Mouse (Mus musculus) mouse embryonic stem cell (cell line): Measurements from ENCODE around the gene Gng3.

Source experiments
- in situ Hi-C, 2 experiments: fragments of 300-500 bp; cut with MboI; formaldehyde crosslinking; loops; 1 replicate in 1 of 2; 3 replicates in 1 of 2; pipeline ENCODE4 v1.14.3; 2019 to 2020; ENCODE audit warnings: low sequenced_read_pairs in 2 of 2, low pct_unique_long_range_greater_than_20kb in 1 of 2, mixed read lengths in 1 of 2; ENCODE audit not compliant: unreplicated experiment in 1 of 2

The Gng3 gene

DNA sequence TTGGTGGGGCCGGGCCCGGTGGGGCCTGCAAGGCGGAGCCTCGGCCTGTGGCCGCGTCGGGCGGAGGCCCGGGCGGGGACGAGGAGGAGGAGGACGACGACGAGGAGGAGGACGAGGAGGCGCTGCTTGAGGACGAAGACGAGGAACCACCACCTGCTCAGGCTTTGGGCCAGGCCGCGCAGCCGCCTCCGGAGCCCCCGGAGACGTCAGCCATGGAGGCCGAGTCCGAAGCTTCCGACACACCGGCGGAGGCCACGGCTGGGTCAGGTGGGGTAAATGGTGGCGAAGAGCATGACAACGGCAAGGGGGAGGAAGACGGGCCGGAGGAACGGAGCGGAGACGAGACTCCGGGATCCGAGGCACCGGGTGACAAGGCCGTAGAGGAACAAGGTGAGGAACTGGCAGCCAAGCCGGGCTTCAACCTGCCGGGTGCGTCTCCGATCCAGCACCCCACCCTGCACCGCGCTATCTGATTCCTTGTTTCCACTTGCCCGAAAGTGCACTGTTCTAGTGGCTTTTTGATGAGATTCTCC lies 18.5 kb downstream of the Gng3 start:
- in situ Hi-C loops, result no loop called here

DNA sequence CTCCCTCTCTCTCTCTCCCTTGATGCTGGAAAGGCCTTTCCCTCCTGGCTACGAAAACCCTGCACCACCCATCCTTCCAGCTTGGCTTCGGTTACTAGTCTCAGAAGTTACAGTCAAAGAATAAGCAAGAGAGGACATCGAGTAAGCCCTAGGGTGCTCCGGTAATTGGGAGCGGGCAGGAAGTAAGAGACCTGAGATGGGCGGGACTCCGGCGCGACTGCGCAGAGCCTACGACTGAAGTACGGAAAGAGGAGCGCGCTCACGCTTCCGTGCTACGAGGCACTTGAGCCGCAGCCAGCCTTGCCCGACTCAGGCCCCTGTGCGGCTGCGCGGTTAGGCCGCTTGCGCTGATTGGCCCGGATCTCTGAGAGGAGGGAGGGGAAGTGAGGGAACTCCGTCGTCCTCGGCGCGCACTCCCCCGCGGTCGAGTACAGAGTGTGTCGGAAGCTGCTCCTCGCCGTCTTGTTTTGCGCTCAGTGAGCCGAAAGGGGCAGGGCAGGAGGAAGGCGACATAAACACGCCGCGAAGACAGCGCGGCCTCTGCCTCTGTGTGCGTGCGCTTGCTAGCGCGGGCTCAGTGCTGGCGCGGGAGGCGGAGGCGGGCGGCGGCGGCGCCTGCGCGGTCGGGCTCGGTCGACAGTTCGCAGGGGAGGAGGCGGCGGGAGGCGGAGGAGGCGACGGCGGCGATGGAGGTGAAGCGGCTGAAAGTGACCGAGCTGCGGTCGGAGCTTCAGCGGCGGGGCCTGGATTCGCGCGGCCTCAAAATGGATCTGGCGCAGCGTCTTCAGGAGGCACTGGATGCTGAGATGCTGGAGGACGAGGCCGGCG lies 19.2 kb downstream of the Gng3 start, which contains the start of gene Hnrnpul2:
TSS of gene Hnrnpul2 (plus strand) at position 415 of the 828 bp plus-strand sequence.
- in situ Hi-C loops, result no loop called here

DNA sequence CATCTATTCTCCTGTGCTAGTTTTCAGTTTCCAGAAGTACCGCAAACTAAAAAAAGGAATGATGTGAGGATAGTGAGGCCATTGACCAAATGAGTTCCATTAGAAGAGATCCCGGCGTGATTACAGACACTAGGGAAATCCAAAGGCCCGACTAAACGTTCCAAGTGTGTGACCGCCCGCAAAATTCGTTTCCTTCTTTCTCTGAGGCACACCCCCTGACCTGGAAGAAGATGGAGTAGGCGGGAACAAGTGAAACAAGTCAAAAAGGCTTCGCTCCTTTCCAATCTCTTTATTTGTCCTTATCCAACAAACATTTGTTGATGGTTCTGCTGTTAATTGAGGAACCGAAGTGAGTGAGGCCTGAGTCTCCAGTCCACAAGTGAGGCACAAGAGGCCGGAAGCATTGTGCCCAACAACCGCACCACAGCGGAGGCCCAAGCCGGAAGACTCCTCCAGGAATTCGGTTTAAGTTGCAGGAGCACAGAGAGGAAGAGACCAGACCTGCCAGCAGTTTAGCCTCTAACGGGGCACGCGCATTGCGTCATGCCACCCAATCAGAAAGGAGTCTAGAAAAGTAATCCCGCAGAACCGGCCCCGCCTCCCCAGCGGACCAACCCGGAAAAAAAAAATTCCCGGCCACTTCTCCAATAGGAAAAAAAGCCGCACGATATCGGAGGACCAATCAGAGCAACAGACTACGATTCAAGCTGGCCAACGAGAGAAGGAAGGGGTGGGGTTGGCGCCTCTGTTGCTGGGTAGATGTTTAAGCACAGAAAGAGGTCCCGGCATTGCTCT lies 20.0 kb downstream of the Gng3 start, which contains the start of gene Ttc9c:
TSS of gene Ttc9c (minus strand) at position 533 of the 795 bp plus-strand sequence.
- in situ Hi-C loops, result no loop called here

DNA sequence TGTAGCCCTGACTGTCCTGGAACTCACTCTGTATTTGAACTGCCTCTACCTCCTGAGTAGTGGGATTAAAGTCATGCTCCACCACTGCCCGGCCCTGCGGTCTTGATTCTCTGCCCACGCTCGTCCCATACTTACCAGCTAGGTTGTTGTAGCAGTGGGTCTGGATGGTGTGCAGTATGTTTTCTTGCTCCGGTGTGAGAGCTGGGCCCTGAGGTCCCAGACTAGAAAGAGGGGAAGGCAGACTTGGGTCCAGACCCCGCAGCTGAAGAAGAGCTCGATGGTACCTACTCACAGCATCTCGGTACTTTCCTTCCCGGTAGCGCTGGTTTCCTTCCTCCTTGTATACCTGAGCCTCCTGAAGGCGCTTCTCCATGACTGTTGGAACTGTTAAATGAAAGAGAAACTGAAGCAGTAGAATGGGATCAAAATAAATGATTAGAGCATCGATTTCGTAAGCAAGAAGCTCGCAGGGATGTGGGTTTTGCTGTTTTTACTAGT lies 20.6 kb downstream of the Gng3 start:
- in situ Hi-C loops, result no loop called here

DNA sequence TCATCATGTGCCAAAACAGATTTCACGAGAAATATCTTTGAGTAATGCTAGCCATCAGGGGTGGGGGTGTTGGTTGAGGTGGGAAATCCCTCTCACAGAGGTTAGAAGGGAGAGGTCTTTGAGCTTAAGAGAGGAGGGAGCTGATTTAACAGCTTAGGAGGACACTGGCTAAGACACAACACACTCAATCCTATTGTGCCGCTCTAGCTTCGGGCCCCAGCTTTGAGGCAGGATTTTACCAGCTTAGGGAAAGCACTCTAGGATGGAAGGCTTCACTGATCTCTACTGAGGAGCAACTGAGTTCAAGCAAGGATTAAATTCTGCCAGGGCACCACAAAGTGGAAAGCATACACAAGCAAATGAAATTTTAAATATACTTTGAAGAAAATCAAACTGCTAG lies 22.0 kb downstream of the Gng3 start:
- in situ Hi-C loops, result no loop called here

DNA sequence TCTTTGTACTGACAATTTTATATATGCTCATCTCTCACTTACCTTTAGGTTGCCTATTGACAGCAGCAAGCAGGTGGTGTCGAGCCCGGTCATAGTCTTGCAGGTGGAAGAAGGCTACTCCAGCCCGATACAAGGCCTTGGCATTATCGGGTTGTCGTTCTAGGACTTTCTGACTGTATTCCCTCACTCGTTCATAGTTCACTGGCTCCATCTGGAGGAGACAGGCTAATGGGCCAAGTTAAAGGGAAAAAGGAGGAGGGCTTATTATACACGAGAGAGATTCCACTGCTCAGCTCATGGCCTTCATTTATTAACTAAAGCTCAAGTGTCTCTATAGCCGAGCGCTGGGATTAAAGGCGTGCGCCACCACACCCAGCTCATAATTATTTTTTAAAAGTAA lies 23.2 kb downstream of the Gng3 start:
- in situ Hi-C loops, result no loop called here

DNA sequence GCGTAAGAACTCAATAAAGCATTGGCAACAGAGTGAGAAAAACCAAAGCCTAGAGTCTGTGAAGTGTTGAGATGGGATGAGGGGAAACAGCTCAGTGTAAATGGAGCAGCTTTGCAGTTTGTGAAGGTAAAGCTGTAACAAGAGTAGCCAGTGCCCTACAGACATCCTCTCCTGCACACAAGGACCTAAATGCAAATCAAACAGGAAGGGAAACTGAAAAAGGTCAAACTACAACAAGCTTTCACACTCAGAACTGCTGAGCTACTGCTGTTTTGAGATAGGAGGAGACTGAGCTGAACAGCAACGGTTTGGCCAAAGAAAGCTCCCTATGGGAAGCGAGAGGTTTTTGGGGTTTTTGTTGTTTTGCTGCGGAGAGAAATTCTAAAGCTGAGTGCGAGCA lies 32.2 kb downstream of the Gng3 start:
- in situ Hi-C loops, result no loop called here

DNA sequence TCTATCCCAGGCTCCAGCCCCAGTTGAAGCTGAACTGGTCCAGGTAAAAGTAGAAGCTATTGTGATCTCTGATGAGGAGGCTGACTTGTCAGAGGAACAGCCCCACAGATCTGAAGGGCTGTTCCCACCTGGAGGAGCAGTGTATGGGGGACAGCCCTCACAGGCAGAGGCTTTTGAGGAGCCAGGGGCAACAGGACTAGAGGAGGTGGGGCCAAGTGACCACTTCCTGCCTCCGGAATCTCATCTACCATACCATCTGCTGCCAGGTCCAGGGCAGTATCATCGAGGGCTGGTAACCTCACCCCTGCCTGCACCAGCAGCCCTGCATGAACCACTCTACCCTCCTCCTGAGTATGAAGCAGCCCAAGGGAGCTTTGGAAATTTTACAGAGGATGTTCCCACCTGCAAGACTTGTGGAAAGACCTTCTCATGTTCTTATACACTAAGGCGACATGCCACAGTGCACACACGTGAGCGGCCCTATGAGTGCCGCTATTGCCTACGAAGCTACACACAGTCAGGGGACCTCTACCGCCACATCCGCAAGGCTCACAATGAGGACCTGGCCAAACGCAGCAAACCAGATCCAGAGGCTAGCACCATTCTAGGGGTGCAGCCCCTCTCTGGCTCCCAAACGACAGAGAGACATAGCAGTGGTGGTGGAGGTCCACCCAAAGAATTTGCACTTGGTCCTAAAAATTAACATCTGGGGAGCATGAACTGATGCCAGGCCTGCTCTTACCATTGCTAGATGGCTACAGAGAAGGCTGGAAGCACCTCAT lies 34.9 kb downstream of the Gng3 start:
- in situ Hi-C loops, result no loop called here

DNA sequence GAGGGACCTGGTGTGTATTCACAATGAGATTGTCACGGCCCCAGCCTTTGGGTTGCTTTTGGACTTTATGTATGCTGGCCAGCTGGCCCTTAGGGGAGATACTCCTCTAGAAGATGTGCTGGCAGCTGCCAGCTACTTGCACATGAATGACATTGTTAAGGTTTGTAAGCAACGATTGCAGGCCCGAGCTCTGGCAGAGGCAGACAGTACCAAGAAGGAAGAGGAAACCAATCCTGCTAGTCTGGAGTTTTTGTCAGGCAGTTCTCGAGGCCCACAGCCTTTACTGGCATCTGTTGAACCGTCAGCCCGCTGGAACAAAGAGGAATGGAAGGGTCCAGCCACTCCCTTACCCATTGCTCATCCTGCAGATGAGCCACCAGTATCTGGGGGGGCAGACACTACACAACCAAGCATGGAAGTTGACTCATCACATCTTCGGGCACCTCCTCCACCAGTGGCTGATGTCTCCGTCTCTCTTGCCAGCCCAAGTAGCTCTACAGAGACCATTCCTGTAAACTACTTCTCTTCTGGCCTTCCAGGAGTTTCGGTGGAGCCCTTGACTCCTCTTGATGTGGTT lies 35.7 kb downstream of the Gng3 start:
- in situ Hi-C loops, result no loop called here

DNA sequence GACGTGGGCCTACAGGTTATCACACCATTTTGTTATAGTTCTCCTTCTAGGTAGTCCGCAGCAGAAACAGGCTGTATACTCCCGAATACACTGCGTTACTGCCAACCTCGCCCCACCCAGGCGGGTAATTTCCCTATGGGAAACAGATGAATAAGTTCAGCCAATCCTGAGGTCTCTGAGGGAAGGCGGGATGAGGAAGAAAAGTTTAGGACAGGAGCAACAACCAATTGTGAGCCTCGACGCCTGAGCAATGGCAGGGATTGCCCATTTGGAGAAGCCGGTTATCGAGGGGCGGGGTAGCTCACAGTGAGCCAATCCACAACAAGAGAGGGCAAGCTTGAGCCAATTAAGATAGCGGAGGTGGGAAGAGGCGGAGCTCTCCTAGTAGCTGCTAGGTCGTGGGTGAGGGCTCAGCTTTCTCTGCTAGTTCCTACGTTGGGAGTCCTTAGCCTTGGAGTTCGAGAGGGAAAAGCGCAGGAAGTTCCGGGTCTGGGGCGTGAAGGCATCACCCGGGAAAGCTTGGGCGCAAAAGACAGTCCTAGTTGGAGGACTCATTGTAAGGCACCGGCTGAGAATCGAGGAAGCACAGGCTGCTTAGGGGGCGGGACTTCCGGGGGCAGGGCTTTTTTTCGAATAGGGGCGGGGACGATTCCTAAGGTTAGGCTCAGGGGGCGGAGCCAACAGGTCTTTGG lies 36.7 kb downstream of the Gng3 start, which contains the start of gene Zbtb3:
TSS of gene Zbtb3 (plus strand) at position 426 of the 692 bp plus-strand sequence.
- in situ Hi-C loops, result no loop called here

DNA sequence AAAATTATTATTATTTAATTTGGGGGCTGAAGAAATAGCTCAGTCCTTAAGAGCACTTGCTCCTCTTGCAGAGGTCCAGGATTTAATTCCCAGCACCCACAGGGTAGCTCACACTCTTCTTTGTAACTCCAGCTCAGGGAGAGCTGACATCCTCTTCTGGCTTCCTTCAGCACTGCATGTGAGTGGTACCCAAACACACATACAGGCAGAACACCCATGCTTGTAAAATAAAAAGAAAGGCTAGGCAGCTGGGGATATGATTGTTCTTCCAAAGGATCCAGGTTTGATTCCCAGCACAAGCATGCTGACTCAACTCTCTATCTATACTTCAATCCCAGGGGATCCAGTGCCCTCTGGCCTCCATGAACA lies 40.1 kb downstream of the Gng3 start:
- in situ Hi-C loops, result no loop called here

DNA sequence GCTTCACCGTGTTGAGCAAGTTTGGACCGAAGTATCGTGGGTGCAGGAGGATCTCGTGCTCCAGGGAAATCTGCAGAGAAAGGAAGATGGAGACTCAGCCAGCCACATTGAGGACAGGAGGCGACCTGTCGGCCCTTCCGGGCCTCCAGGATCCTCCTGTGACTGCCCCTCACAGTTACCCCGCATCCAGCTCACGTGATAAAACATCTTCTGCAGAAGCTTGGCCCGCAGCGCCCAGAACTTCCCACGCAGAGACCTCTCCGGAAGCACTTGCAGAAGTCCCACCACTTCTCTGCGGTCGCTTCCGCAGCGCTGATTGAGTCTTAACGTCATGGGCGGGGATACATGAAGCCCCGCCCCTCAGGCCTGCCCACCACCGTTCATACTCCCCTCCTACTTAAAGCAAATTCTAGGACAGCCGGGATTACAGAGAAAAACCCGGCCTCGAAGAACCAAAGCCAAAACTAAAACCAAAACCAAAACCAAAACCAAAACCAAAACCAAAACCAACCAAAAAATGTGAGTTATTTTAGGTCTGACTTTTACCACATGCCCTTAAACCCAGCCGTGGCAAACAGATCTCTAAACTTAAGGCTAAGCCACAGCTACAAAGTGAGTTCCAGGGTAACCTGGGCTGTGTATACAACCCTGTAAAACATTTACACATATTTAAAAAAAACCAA lies 40.6 kb downstream of the Gng3 start, which contains the start of gene Polr2g:
TSS of gene Polr2g (minus strand) at position 314 of the 683 bp plus-strand sequence.
- in situ Hi-C loops, result no loop called here

DNA sequence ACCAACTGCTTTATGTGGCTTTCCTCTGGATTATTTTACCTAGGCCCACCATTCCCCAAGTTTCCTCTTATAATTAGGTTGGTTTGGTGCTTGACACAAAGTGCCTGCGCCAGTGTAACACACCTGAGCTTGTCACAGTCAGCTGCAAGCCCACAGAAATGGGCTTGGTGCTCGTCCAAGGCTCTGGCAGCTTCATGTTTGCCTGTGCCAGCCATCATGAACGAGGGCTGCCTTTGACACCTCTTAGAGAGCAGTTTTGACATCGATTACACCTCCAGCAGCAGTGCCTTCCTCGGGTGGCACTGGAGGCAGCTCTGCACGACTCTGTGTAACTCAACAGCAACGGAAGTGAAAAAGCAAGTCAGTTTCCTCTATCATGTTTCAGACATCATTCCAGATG lies 48.8 kb downstream of the Gng3 start:
- in situ Hi-C loops, result no loop called here

DNA sequence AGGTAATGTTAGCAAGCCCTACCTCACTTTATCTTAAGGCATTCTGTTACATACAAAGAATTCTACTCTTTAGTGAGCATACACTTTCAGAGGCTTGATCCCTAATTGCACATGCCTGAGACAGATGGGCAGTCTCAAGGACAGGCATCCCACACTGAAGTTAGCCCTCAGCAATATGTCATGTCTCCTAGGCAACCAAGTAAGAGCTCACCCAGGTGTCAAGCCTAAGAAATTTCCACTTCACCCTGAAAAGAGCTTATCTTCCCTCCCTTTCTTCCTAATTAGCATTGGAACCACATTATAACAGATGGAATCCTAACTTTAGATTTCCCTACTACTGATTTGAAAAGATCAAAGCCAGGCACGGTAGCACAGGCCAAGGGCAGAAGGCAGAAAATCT lies 49.8 kb downstream of the Gng3 start:
- in situ Hi-C loops, result no loop called here

DNA sequence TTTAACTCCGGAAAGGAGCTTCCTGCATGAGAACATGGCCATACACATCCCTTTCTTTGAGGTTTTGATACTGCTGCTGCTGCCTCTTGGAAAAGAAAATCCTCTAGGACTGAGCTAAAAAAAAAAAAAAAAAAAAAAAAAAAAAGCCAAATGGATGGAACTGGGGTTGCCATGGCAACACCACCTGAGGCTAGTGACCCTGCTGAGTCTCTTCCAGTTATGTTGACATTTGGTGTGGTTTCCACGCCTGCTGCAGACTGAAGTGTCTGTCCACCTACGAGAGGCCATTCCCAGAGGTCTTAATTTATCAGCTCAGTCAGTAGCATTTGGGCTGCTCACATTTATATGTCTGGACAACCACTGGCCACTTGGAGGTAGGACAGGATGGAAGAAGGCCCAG lies 50.5 kb downstream of the Gng3 start:
- in situ Hi-C loops, result no loop called here
